Mouse (Mus musculus) stomach, postnatal 0 days (tissue): ENCODE data around the gene Vps52. TPM values are rescaled to one million over a fixed set of nuclear protein-coding genes. Genes with fewer than 3 reads are reported as not detected.

Experiments used
- ATAC-seq: fragments of 200-750 bp; cut with Nextera tagmentation; 2 replicates; pipeline ENCODE4 v1.8.0; 2017; ENCODE audit not compliant: low FRiP score, low TSS enrichment
- DNase-seq: peaks from one replicate; pipeline ENCODE4 v3.0.0-alpha.2; 2016; ENCODE audit warnings: low spot score
- H3K27ac ChIP-seq: fragments of 300-500 bp; sonication (generic); replicated peaks from 2 replicates; pipeline ENCODE4 v1.5.1; 2014; ENCODE audit warnings: mild to moderate bottlenecking, control low read depth
- H3K27me3 ChIP-seq: fragments of 300-500 bp; sonication (generic); 2 replicates; pipeline ENCODE4 v1.6.1; 2014; ENCODE audit warnings: low read length; ENCODE audit not compliant: control insufficient read depth, insufficient read depth
- H3K36me3 ChIP-seq: fragments of 300-500 bp; sonication (generic); 2 replicates; pipeline ENCODE4 v1.6.1; 2014; ENCODE audit warnings: low read length, mixed read lengths; ENCODE audit not compliant: control insufficient read depth, insufficient read depth
- H3K4me1 ChIP-seq: fragments of 300-500 bp; sonication (generic); replicated peaks from 2 replicates; pipeline ENCODE4 v1.6.1; 2014; ENCODE audit warnings: antibody characterized with exemption; ENCODE audit not compliant: control insufficient read depth, insufficient read depth
- H3K4me2 ChIP-seq: fragments of 300-500 bp; sonication (generic); replicated peaks from 2 replicates; pipeline ENCODE4 v1.6.1; 2014; ENCODE audit warnings: low read depth, mild to moderate bottlenecking, control low read depth, moderate library complexity
- H3K4me3 ChIP-seq: fragments of 300-500 bp; sonication (generic); 2 replicates; pipeline ENCODE4 v1.5.1; 2014; ENCODE audit warnings: low read depth, low read length, control low read depth
- H3K9ac ChIP-seq: fragments of 300-500 bp; sonication (generic); 2 replicates; pipeline ENCODE4 v1.6.1; 2014; ENCODE audit warnings: mild to moderate bottlenecking, low read length, control low read depth, mixed read lengths
- H3K9me3 ChIP-seq: fragments of 300-500 bp; sonication (generic); 2 replicates; pipeline ENCODE4 v1.6.1; 2016; ENCODE audit warnings: low read length; ENCODE audit not compliant: control insufficient read depth
- CTCF ChIP-seq: IDR thresholded peaks from 2 replicates; pipeline ENCODE4 v1.5.1; 2016; ENCODE audit warnings: antibody characterized with exemption, low read depth, mild to moderate bottlenecking, moderate library complexity
- EP300 ChIP-seq: optimal IDR thresholded peaks from 2 replicates; pipeline ENCODE3; 2016; ENCODE audit warnings: antibody characterized with exemption
- WGBS: fragments of 180-500 bp; shearing (Covaris S2); extraction: QIAGEN DNeasy Blood & Tissue Kit; methylation state at CpG from one replicate; pipeline ENCODE4 v1.1.7; 2014; 5-methylcytosine and 5-hydroxymethylcytosine counted together
- polyA plus RNA-seq: library from polyadenylated mRNA; unstranded; fragments of >200 nt; fragmentation: Nextera tagmentation; extraction: Ambion mirVana; gene quantifications from 2 replicates; pipeline ENCODE4 v1.2.1, GENCODE M21; 2015

Vps52 gene
- polyA plus RNA-seq, 1 experiment from 2014 or later = 24.7 TPM

DNA sequence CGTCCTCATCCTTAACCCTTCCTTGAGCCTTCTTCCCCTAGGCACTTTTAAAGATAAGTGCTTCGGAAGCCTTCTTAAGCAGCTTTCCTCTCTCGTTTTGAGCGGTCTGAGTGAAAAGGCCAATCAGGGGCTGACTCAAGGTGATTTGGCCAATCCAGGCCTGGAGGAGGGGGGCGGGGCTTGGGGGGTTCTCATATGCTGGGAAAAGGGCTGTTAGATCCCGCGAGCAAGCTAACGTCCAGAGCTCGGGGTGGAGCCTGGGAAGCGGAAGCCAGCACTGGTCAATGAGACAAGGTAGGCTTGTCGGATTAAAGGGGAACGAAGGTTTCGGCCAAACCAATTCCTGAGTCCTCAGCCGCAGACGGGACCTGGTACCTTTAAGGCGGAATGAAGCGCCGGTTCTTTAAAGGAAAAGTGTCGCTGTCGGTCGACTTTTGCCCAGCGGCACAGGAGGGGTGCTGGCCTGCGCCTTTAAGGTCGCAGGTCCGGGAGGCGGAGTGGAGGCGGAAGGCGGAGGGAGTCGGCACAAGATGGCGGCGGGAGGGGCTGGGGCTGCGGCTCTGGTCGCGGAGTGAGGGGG is 39.9 kb upstream of the Vps52 start, which contains the start of the genes Tapbp and Zbtb22:
TSS of gene Tapbp (plus strand) at position 229 of the 580 bp plus-strand sequence.
TSS of gene Zbtb22 (plus strand) at position 234 of the 580 bp plus-strand sequence.
- Histone ChIP-seq H3K4me1 (no peaks in the 10 kb centered on the region), H3K27me3 (no peaks in the 10 kb centered on the region), H3K9ac (peak within 1 kb of the TSS; percentile 71), H3K4me2 (peak within 1 kb of the TSS; percentile 77), H3K9me3 (no peaks in the 10 kb centered on the region), H3K4me3 (peak within 1 kb of the TSS; percentile 58), H3K36me3 (peaks cover 20% of the 10 kb centered on the region), H3K27ac (peak within 1 kb of the TSS; percentile 81)
- under 1% methylated on average over 31 of the region's 34 CpGs for WGBS
- peak; percentile 93 for ATAC-seq
- peak; percentile 99 for DNase-seq
- TF ChIP-seq CTCF (no peak), EP300 (peak; percentile 85)

DNA sequence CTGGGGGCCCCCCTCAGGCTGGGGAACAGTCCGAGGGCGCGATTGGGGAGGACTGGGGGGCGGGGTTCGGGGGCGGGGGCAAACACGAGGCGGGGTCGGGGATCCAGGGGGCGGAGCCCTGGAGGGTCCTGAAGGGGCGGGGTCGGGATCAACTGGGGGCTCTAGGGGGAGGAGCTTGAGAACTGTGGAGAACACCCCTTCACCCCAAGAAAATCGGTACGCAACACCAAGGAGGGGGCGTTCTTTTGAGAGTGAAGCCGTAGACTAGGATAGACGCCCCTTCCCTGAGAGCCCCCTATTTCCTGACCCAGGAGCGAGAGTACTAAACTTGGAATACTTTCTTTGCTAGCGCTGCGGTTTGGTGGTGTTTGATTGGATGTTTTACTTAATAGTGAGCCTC is 39.3 kb upstream of the Vps52 start:
- peaks cover 20% of the 10 kb centered on the region for H3K36me3 ChIP-seq
- no peak for DNase-seq
- no peak for ATAC-seq
- WGBS = under 1% methylated on average over 18 of the region's 20 CpGs
- no peaks in the 10 kb centered on the region for H3K4me1 ChIP-seq
- H3K9ac ChIP-seq = peak overlapping the region; percentile 71
- H3K4me2 ChIP-seq = peak overlapping the region; percentile 77
- TF ChIP-seq CTCF (no peak), EP300 (no peak)
- H3K4me3 ChIP-seq = peak overlapping the region; percentile 58
- H3K27me3 ChIP-seq = no peaks in the 10 kb centered on the region
- H3K9me3 ChIP-seq = no peaks in the 10 kb centered on the region
- peak overlapping the region; percentile 81 for H3K27ac ChIP-seq

DNA sequence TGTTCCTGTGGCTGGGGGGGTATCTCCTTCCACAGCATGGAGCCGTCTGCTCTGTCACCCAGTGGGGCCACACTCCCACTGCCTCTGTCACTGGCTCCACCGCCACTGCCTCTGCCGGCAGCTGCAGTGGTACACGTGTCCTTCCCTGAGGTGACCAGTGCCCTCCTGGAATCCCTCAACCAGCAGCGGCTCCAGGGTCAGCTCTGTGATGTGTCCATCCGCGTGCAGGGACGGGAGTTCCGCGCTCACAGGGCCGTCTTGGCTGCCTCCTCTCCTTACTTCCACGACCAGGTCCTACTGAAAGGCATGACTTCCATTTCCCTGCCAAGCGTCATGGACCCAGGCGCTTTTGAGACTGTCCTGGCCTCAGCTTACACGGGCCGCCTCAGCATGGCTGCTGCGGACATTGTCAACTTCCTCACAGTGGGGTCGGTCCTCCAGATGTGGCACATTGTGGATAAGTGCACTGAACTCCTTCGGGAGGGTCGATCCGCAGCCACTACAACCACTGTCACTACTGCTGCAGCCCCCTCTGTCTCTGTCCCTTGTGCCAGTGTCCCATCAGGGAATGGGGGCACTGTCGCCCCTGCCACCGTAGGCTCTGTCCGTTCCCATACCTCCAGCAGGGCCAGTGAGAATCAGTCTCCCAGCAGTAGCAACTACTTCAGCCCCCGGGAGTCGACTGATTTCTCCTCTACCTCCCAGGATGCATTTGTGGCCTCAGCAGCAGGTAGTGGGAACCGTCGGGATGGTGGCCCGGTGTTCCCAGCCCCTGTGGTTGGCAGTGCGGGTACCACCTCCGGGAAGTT is 38.6 kb upstream of the Vps52 start:
- H3K9ac ChIP-seq = peak overlapping the region; percentile 71; the same call in 1 of the 2 replicates
- no peaks in the 10 kb centered on the region for H3K27me3 ChIP-seq
- H3K36me3 ChIP-seq = peaks cover 15% of the 10 kb centered on the region
- no peaks in the 10 kb centered on the region for H3K9me3 ChIP-seq
- ATAC-seq (no peak), DNase-seq (no peak)
- TF ChIP-seq CTCF (no peak), EP300 (no peak)
- H3K27ac ChIP-seq = no peak overlapping the region; the same call in 1 of the 2 replicates
- H3K4me1 ChIP-seq = no peaks in the 10 kb centered on the region
- peak overlapping the region; percentile 77 for H3K4me2 ChIP-seq
- H3K4me3 ChIP-seq = peak overlapping the region; percentile 58
- WGBS = 70% methylated on average over 31 of the region's 31 CpGs

DNA sequence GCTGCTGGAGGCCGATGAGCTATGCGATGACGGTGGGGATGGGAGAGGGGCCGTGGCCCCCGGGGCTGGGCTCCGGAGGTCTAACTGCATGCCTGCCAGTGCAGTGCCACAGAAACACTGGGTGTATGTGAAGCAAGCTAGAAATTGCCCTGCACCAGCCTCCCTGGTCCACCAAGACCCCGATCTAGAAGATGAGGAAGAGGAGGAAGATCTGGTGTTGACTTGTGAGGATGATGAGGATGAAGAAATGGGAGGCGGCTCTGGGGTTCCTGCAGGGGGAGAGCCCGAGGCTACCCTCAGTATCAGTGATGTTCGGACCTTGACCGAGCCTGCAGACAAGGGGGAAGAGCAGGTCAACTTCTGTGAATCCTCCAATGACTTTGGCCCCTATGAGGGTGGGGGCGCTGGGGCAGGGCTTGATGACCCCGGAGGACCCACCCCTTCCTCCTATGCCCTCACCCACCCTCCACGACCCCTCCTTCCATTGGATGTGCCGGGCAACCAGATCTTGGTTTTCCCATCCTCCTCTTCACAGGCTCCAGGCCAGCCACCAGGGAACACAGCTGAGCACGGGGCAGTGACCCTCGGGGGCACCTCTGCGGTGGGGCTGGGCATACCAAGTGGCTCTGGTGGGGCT is 37.8 kb upstream of the Vps52 start:
- Histone ChIP-seq H3K27me3 (no peaks in the 10 kb centered on the region), H3K4me2 (no peak overlapping the region; the same call in 1 of the 2 replicates), H3K27ac (no peak overlapping the region), H3K9ac (no peak overlapping the region), H3K36me3 (peaks cover 11% of the 10 kb centered on the region), H3K4me3 (no peak overlapping the region), H3K9me3 (no peaks in the 10 kb centered on the region), H3K4me1 (no peaks in the 10 kb centered on the region)
- ATAC-seq (no peak), DNase-seq (no peak)
- 83% methylated on average over 18 of the region's 18 CpGs for WGBS
- no peak for TF ChIP-seq EP300
- TF ChIP-seq CTCF = no peak

DNA sequence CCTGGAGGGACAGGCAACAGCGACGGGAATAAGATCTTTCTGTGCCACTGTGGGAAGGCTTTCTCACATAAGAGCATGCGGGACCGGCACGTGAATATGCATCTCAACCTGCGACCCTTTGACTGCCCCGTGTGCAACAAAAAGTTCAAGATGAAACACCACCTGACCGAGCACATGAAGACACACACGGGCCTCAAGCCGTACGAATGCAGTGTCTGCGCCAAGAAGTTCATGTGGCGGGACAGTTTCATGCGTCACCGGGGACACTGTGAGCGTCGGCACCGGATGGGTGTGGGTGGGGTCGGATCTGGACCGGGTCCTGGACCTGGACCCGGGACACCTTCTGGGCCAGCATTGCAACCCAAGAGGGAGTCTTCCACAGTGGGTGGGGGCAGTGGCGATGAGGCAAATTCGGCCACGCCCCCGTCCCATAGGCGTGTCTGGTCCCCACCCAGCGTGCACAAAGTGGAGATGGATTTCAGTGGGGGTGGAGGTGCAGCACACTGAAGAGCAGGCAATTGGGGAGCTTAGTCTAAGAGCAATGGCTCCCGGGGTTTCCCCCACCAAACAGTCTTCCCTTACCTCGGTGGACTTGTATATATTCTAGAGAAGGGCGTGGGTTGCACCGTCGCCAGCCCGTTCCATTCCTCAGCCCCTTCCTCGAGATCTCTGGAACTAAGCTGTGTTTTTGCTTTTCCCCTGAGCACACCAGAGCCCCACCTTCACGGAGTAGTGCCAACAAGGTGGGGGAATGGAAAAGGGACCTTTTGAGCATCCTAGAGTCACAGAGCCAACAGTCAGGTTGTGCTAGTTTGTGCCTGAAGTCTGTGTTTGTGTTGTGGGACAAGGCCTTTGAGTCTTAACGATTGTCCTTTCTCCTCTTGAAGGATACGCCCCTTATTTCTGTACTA is 37.1 kb upstream of the Vps52 start:
- TF ChIP-seq CTCF (no peak), EP300 (no peak)
- Histone ChIP-seq H3K4me2 (peak overlapping the region; percentile 96), H3K9ac (no peak overlapping the region), H3K4me3 (peak overlapping the region; percentile 77), H3K27me3 (no peaks in the 10 kb centered on the region), H3K4me1 (no peaks in the 10 kb centered on the region), H3K9me3 (no peaks in the 10 kb centered on the region), H3K36me3 (peaks cover 10% of the 10 kb centered on the region), H3K27ac (peak overlapping the region; percentile 89)
- DNase-seq = peak; percentile 52
- ATAC-seq = no peak
- WGBS = 54% methylated on average over 37 of the region's 37 CpGs
